Mouse (Mus musculus) WW6 (cell line): Measurements from ENCODE around the gene Hdhd5.
A peak's percentile ranks its signal among the peaks of the same experiment; 100 is the strongest.

Source experiments
- DNase-seq: peaks from one replicate; pipeline ENCODE4 v3.0.0-alpha.2; 2013; ENCODE audit warnings: low read depth, low spot score

The Hdhd5 gene

DNA sequence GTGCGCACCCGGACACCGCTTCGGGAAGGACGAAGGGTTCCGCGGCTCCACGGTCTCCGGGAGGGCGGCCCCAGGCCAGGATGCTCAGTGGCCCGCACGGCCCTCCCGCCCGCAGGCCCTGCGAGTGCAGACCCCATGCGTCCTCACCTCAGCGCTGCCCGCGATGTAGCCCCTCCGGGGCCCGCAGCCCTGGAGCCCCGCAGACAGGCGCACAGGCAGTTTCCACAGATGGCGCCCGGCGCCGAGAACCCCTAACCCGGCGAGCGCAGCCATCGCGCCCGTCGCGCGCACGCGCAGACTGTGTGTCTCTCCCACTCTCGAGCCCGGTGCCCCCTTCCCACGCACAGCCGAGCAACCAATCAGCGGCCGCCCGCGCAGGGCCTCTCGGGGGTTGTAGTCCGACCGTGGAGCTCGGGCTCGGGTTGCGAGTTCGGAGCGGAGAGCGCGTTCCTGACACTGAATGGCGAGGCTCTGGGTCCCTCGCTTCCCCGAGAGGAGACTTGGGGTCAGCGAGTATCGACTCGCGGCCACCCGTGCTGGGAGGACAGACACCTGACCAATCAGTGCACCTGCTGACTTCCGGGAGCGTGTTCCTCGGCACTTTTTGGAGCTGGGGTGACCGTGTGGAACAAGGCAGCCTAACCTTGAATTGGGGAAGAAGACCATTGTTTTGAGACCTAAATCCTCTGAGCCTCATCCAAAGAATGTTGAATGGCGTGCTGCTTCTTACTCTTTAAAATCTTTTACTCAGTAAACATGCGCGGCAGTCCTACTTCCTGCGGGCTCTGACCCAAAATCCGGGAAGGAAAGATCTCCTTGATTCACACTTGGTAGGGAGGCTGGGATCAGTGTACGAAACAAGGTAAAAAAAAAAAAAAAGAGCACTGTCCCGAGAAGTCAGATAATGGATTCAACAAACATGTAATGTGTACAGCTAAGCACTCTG lies at the start of gene Hdhd5:
Hdhd5 (minus strand) TSS at position 300 of the 946 bp plus-strand sequence.
- peak; percentile 96 for DNase-seq

GRCm38 (mm10) chr6:120580713-120581015 lies 49.5 kb upstream of the Hdhd5 start:
- no peak for DNase-seq

GRCm38 (mm10) chr6:120579831-120580712 lies 49.0 kb upstream of the Hdhd5 start:
- DNase-seq: peak; percentile 79

GRCm38 (mm10) chr6:120579110-120579830 lies 48.2 kb upstream of the Hdhd5 start:
- no peak for DNase-seq

DNA sequence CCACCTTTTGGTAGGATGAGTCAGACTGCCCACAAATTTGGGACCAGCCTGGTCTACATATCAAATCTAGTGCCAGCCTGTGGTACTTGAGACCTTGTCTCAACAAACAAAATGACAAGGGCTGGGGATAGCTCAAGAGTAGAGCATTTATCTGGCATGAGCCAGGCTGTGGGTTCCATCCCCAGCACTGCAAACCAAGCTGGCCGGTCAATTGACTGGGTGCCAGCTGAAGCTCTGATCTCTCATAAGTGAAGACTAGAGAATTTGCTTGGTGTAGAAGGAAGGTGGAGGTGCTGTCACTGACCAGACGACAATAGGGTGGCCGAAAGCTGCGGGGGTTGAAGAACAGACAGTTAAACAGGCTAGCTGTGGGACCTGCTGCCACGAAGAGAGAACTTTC lies 47.4 kb upstream of the Hdhd5 start:
- DNase-seq: no peak

DNA sequence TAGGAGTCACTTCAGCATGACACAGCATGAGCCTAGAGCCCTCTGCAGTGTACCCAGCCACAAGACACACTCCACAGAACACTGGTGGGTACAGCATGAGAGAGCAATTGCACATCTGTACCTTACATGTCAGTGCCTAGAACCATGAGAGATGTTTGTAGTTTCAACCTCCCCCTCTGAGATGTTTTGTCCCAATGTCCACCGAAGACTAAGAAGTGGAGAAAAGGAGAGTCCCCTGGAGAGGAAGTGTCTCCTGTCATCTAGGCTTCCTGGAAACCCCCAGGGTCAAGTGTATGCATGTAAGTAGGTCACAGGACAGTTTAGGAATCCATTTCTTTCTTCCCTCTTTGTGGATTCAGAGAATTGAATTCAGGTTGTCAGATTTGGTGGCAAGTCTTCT lies 41.3 kb upstream of the Hdhd5 start:
- no peak for DNase-seq

DNA sequence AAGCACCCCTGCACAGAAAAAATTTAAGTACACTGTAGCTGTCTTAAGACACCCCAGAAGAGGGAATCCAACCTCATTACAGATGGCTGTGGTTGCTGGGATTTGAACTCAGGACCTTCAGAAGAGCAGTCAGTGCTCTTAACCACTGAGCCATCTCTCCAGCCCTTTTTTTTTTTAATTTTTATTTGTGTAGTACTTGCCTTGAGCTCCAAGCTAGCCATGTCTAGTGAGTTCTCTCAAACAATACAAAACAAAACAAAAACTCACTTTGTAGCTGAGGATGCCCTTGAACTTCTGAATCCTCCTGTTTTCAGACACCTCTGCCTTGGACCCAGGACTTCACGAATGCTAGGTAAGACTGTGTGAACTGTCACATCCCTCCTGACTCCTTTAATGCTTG lies 37.1 kb upstream of the Hdhd5 start:
- no peak for DNase-seq

- no peak for DNase-seq
These were observed 36.1 kb upstream of the Hdhd5 start for GRCm38 (mm10) chr6:120566911-120567909.

- DNase-seq: no peak
These were observed 25.5 kb upstream of the Hdhd5 start for GRCm38 (mm10) chr6:120556641-120557040.

DNA sequence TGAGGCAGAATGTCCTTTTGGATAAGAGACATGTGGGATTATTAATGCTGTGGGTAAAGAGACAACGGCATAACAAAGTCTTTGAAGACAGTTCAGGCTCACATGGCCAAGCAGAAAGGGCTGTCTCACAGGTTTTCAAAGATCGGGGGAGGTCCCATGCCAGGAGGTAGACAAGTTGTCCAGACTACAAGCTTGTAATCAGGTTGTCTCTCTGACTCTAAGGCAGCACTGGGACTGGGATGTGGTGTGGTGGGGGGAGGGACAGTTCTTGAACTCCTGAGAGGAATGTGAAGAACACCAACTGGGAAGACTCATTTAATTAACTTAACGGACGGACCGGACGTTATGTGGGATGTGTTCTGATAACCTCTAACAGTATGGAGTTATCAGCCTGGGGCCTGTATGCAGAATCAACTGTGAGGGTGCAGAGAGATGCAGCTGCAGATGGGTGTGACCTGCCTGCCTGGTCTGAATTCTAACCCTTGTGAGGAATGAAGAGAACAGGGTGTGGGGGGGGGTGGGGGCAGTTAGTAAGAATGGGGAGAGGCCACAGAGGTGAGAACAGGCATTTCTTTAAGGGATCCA lies 25.0 kb upstream of the Hdhd5 start:
- no peak for DNase-seq

DNA sequence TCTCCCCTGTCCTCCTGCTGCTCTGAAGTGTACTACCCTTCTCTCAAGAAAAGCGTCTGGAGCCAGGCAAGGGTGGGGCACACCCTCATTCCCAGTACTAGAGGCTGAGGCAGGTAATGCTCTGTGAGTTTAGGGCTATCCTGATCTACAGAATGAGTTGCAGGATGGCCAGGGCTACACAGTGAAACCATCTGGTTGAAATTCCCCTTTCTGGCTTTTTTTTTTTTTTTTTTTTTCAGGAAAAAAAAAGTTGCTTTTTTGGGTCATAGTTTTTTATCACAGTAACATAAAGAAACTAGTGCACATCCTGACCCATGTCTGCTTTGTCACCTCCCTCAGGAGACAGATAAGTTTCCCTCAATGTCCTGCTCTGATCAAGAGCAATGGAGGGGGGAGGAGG lies 24.0 kb upstream of the Hdhd5 start:
- DNase-seq: no peak

- DNase-seq: no peak
These were observed 19.1 kb upstream of the Hdhd5 start for GRCm38 (mm10) chr6:120550173-120550572.

DNA sequence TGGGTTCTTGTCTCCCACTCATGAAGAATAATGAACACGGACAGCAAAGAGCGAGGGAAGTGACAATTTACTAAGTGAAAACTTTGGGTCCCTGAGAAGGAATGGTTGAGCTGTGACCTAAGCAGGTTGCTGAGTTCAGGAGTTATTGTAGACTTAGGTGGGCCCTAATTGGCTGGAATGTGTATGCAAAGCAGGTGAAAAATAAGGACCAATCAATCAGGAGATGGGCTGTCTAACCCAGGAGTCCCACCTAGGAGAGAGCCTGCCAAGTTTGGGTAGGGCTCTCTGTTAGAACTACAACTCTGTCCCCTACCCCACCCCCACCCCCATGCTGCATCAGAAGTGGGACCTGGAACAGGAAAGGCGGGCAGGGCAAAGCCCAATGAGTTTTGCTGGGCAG lies 17.5 kb upstream of the Hdhd5 start:
- no peak for DNase-seq

GRCm38 (mm10) chr6:120546973-120547372 lies 15.9 kb upstream of the Hdhd5 start:
- DNase-seq: no peak

GRCm38 (mm10) chr6:120546292-120546691 lies 15.2 kb upstream of the Hdhd5 start:
- DNase-seq: no peak

DNA sequence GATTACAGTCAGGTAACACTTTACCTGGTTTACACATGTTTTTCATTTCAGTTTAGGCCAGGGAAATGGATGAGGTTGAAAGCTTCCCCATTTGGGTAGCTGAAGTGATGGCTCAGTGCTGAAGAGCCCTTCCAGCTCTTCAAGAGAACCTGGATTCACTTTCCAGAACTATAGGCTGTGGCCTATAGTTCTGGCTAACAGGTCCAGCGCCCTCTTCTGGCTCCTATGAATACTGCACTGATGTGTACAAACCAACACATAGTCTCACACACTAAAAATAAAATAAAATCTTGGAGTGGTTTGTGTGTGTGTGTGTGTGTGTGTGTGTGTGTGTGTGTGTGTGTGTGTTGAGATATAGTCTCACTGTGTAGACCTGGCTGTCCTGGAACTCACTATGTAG lies 10.9 kb upstream of the Hdhd5 start:
- DNase-seq: no peak

- DNase-seq: no peak
These were observed 10.3 kb upstream of the Hdhd5 start for GRCm38 (mm10) chr6:120541386-120541785.

DNA sequence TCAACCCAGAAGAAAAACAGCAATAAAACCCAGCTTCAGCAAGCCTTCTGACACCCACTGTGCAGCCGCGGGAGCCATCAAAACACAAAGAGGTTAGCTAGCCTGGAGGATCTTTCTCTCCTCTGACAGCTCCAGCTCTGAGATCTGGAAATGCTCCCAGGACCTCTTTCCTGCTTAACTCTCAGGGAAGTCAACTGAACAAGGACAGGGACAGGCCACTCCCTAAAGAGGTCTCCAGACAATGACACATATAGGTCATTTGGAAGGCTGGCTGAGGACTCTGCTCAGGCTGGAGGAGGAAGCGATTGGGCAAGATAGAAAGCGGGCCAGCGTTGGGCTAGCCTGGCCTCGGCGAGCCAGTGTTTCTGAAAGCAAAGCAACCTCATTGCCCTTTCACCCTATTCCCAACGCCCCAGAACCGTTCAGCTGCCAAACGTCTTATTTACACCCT lies 8.7 kb upstream of the Hdhd5 start:
- DNase-seq: no peak

DNA sequence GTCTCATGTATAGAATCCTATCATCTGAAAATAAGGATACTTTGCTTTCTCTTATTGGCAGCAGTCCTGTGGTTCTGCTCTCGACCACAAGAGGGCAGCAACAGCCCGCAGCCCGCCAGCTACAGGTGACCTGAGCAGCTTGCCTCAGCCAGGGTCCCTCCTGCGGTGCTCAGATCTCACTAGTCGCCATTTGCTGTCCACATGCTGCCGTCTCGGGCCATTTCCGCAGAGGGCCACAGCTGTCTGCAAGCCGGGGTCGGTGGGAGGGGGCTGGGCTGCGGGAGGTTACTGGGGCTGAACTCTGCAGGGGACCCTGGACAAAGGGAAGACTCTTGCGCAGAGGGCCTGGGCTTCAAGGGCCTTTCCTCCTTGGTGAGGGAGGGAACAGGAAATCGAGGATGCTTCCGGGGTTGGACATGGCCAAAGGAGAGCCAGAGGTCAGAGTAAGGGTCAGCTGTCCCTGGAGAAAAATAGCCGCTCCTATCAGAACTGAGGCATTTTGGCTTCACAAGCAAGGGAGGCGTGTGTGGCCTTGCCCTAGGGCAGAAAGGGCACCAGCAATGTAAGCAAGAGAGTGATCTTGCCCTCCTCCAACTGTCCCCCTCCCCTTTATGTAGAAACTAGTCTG lies 8.1 kb upstream of the Hdhd5 start:
- DNase-seq: no peak

DNA sequence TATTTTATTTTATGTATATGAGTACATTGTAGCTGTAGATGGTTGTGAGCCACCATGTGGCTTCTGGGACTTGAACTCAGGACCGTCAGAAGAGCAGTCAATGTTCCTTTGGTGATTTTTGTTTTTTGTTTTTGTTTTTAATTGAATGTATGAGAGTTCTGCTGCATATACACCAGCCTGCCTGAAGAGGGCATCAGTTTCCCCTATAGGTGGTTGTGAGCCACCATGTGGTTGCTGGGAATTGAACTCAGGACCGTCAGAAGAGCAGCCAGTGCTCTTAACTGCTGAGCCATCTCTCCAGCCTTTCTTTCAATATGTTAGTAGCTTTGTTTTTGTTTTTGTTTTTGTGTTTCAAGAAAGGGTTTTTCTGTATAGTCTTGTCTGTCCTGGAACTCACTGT lies 5.2 kb upstream of the Hdhd5 start:
- DNase-seq: no peak
